Mouse (Mus musculus): ENCODE measurements around the gene Cyp1a2. TPM values are rescaled to one million over a fixed set of nuclear protein-coding genes. Genes with fewer than 3 reads are reported as not detected.

Gene Cyp1a2
- total and polyA plus RNA-seq, 3 experiments: not detected

DNA sequence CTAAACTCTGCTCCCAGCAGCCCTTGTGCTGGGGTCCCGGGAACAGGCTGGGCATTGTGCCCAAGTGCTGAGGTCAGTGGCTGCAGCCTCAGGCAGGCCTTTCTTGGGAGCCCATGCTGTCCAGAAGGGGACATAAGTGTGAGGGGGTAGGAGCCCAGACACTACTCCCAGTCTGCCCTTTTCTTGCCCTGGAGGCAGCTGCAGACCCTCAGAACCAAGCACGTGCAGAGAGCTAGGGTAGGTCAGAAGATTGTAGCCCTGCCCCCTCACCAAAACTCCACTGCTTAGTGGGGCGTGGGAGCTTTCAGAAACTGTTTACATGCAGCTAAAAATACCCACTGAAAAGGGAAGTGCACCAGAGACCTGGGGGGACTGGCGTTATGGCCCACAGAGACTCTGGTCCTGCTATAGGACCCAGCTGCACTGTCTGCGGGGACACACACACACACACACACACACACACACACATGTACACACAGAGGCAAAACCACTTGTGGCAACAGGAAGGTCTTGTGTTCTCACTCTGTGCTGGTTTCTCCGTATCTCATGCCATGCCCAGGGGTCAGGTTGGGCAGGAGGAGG, 45.7 kb downstream of the Cyp1a2 start (continued):
- TF ChIP-seq NELFE (IDR thresholded peaks at IDR 0.05; ENCODE audit: low read depth, low read length): no peak
- TF ChIP-seq USF1 (IDR thresholded peaks at IDR 0.05; ENCODE audit: low read depth, low read length): no peak
- TF ChIP-seq MEF2A (IDR thresholded peaks at IDR 0.05; ENCODE audit: borderline replicate concordance, low read depth, low read length): peak; percentile 99
- TF ChIP-seq ZC3H11A (IDR thresholded peaks at IDR 0.05; ENCODE audit: low read depth, low read length): no peak
- no peak for TF ChIP-seq ZKSCAN1 (IDR thresholded peaks at IDR 0.05; ENCODE audit: borderline replicate concordance, low read depth, low read length)
- TF ChIP-seq MAZ (IDR thresholded peaks at IDR 0.05; ENCODE audit: low read depth, low read length): peak; percentile 89
- TF ChIP-seq BHLHE40 (IDR thresholded peaks at IDR 0.05; ENCODE audit: low read depth, low read length): peak; percentile 98
- peak; percentile 93 for TF ChIP-seq ETS1 (conservative IDR thresholded peaks at IDR 0.05; ENCODE audit: low read depth, low read length)
- TF ChIP-seq MAX (IDR thresholded peaks at IDR 0.05; ENCODE audit: low read length): peak; percentile 68; the same call in 1 of the 2 replicates
- TF ChIP-seq JUN (IDR thresholded peaks at IDR 0.05; ENCODE audit: insufficient read depth, low read depth, low read length): 0 out of 2 replicates have a peak, but pooled peaks have one; percentile 4
- no peak for TF ChIP-seq CTCF (conservative IDR thresholded peaks at IDR 0.05 in 1 of 2, IDR thresholded peaks at IDR 0.05 in 1 of 2; ENCODE audit: low read depth in 2 of 2, low read length in 2 of 2)
- TF ChIP-seq POLR2A (IDR thresholded peaks at IDR 0.05; ENCODE audit: low read depth, low read length): peak; percentile 43; the same call in 1 of the 2 replicates
- TF ChIP-seq RAD21 (IDR thresholded peaks at IDR 0.05; ENCODE audit: low read depth, low read length): no peak; the same call in 1 of the 2 replicates
- peak; percentile 85 for TF ChIP-seq CHD2 (IDR thresholded peaks at IDR 0.05; ENCODE audit: low read length)
- no peak for TF ChIP-seq POLR2AphosphoS2 (IDR thresholded peaks at IDR 0.05; ENCODE audit: low read depth, low read length)
- TF ChIP-seq TBP (conservative IDR thresholded peaks at IDR 0.05; ENCODE audit: low read depth, low read length): no peak
- no peak for TF ChIP-seq KAT2A (IDR thresholded peaks at IDR 0.05; ENCODE audit: insufficient replicate concordance, low read length)
- TF ChIP-seq ZMIZ1 (IDR thresholded peaks at IDR 0.05; ENCODE audit: low read depth, low read length): no peak
- TF ChIP-seq PAX5 (IDR thresholded peaks at IDR 0.05; ENCODE audit: low read length): no peak
- TF ChIP-seq IRF4 (IDR thresholded peaks at IDR 0.05; ENCODE audit: low read depth, low read length): peak; percentile 93

DNA sequence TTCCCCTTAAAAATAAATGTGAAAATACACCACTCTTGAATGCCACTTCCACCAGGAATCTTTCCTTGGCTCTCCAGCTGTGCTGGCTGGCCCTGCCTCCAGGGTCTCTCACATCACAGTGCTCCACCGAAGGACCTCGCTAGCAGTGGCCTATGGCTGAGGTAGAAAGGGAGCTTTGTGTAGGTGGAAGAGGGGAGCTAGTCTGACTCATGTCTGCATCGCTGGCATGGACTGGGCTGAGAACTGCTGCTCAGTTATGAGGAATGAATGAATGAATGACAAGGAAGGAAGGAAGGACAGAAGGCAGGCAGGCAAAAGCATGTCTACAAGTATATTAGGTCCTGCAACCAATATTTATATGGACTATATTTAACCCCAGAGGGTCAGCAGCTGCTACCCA, 46.2 kb downstream of the Cyp1a2 start:
- peaks cover 8 to 54% of the 10 kb centered on the region in 2 experiments for H3K36me3 ChIP-seq (replicated peaks in 1 of 2; ENCODE audit: control insufficient read depth in 1 of 2, insufficient read depth in 1 of 2, low read length in 1 of 2)
- DNase-seq (ENCODE audit: extremely low read depth): no peak
- peak overlapping the region; percentile 57 for H3K4me2 ChIP-seq (ENCODE audit: insufficient read depth, low read depth, poor library complexity, severe bottlenecking)
- H3K9ac ChIP-seq (ENCODE audit: insufficient read depth, low read depth): no peak overlapping the region
- TF ChIP-seq EP300 (IDR thresholded peaks at IDR 0.05; ENCODE audit: low read length): no peak
- TF ChIP-seq KAT2A (IDR thresholded peaks at IDR 0.05; ENCODE audit: insufficient replicate concordance, low read length): no peak
- no peak for TF ChIP-seq ELF1 (IDR thresholded peaks at IDR 0.05; ENCODE audit: low read depth, low read length)
- no peak for TF ChIP-seq RAD21 (IDR thresholded peaks at IDR 0.05; ENCODE audit: low read depth, low read length)
- TF ChIP-seq MEF2A (IDR thresholded peaks at IDR 0.05; ENCODE audit: borderline replicate concordance, low read depth, low read length): no peak
- no peak for TF ChIP-seq SMC3 (IDR thresholded peaks at IDR 0.05; ENCODE audit: low read depth, low read length)
- no peak for TF ChIP-seq UBTF (IDR thresholded peaks at IDR 0.05; ENCODE audit: low read depth, low read length)
- TF ChIP-seq POLR2AphosphoS2 (IDR thresholded peaks at IDR 0.05; ENCODE audit: low read depth, low read length): no peak
- TF ChIP-seq ZMIZ1 (IDR thresholded peaks at IDR 0.05; ENCODE audit: low read depth, low read length): no peak
- no peak for TF ChIP-seq ETS1 (conservative IDR thresholded peaks at IDR 0.05; ENCODE audit: low read depth, low read length)
- no peaks in the 10 kb centered on the region for H3K9me3 ChIP-seq (replicated peaks; ENCODE audit: low read length)
- in situ Hi-C loops (cut with MboI; ENCODE audit: low pct_ligation_motif_present, low pct_unique_long_range_greater_than_20kb, low sequenced_read_pairs) (no loop called here), dilution Hi-C loops (cut with MboI; ENCODE audit: extremely low pct_ligation_motif_present, extremely low pct_unique_long_range_greater_than_20kb, low sequenced_read_pairs) (no loop called here)
- H3K4me3 ChIP-seq (replicated peaks in 1 of 3; ENCODE audit: low read depth in 2 of 3, low read length in 2 of 3, poor library complexity in 1 of 3): no peak overlapping the region
- H3K4me1 ChIP-seq (ENCODE audit: control insufficient read depth in 1 of 2, insufficient read depth in 2 of 2): peaks cover 57 to 98% of the 10 kb centered on the region in 2 experiments
- H3K27ac ChIP-seq (ENCODE audit: insufficient read depth, low read depth): peak overlapping the region; percentile 75
- no peaks in the 10 kb centered on the region for H3K27me3 ChIP-seq (replicated peaks)
- peaks cover 87% of the 10 kb centered on the region for H3K79me2 ChIP-seq (replicated peaks; ENCODE audit: control insufficient read depth, extremely low read depth, insufficient read depth, poor library complexity, severe bottlenecking)

Measured in CH12.LX (cell line).